Mouse (Mus musculus) hindbrain, embryonic 10.5 days (tissue): ENCODE measurements around the gene Klhdc1. TPM values are rescaled to one million over a fixed set of nuclear protein-coding genes. Genes with fewer than 3 reads are reported as not detected.

Experiments
- DNase-seq: peaks from one replicate; pipeline ENCODE4 v3.0.0-alpha.2; 2017; ENCODE audit warnings: low spot score
- H3K27ac ChIP-seq: fragments of 300-500 bp; sonication (generic); 2 replicates; pipeline ENCODE4 v1.5.1; 2016; ENCODE audit warnings: mild to moderate bottlenecking, moderate library complexity
- H3K27me3 ChIP-seq: fragments of 300-500 bp; sonication (generic); 2 replicates; pipeline ENCODE4 v1.6.1; 2016; ENCODE audit warnings: mild to moderate bottlenecking; ENCODE audit not compliant: poor library complexity, insufficient read depth, severe bottlenecking
- H3K36me3 ChIP-seq: fragments of 300-500 bp; sonication (generic); 2 replicates; pipeline ENCODE4 v1.6.1; 2016; ENCODE audit warnings: mild to moderate bottlenecking, moderate library complexity
- H3K4me1 ChIP-seq: fragments of 300-500 bp; sonication (generic); replicated peaks from 2 replicates; pipeline ENCODE4 v1.6.1; 2016; ENCODE audit warnings: mild to moderate bottlenecking
- H3K4me3 ChIP-seq: fragments of 300-500 bp; sonication (generic); 2 replicates; pipeline ENCODE4 v1.5.1; 2016; ENCODE audit warnings: mild to moderate bottlenecking, moderate library complexity
- H3K9me3 ChIP-seq: fragments of 300-500 bp; sonication (generic); 2 replicates; pipeline ENCODE4 v1.6.1; 2016; ENCODE audit warnings: mild to moderate bottlenecking, moderate library complexity
- WGBS: fragments of 180-500 bp; shearing (Covaris S2); methylation state at CpG from one replicate; pipeline ENCODE4 v1.1.7; 2016; 5-methylcytosine and 5-hydroxymethylcytosine counted together
- polyA plus RNA-seq: library from polyadenylated mRNA; unstranded; fragments of >200 nt; fragmentation: Nextera tagmentation; extraction: Ambion mirVana; gene quantifications from 2 replicates; pipeline ENCODE4 v1.2.1, GENCODE M21; 2016

The Klhdc1 gene
- polyA plus RNA-seq, 1 experiment from 2014 or later = 1.9 TPM

- 96% methylated on average over 7 of the region's 7 CpGs for WGBS
- Histone ChIP-seq H3K27me3 (no peaks in the 10 kb centered on the region), H3K27ac (no peak overlapping the region), H3K9me3 (0 out of 2 replicates have a peak, but pooled peaks cover 4% of the 10 kb centered on the region), H3K36me3 (peaks cover 100% of the 10 kb centered on the region), H3K4me1 (no peaks in the 10 kb centered on the region), H3K4me3 (no peak overlapping the region)
- DNase-seq = no peak
Measured at GRCm38 (mm10) chr12:69306333-69306732, 65.4 kb downstream of the Klhdc1 start.

GRCm38 (mm10) chr12:69309659-69310058, 68.7 kb downstream of the Klhdc1 start:
- no peaks in the 10 kb centered on the region for H3K4me1 ChIP-seq
- 0 out of 2 replicates have a peak, but pooled peaks cover 4% of the 10 kb centered on the region for H3K9me3 ChIP-seq
- no peaks in the 10 kb centered on the region for H3K27me3 ChIP-seq
- no peak overlapping the region for H3K4me3 ChIP-seq
- no peak for DNase-seq
- WGBS = 96% methylated on average over 4 of the region's 4 CpGs
- H3K27ac ChIP-seq = no peak overlapping the region
- H3K36me3 ChIP-seq = peaks cover 99% of the 10 kb centered on the region

- H3K4me3 ChIP-seq = no peak overlapping the region
- DNase-seq = no peak
- H3K27ac ChIP-seq = no peak overlapping the region
- H3K9me3 ChIP-seq = no peaks in the 10 kb centered on the region
- no peaks in the 10 kb centered on the region for H3K4me1 ChIP-seq
- H3K27me3 ChIP-seq = no peaks in the 10 kb centered on the region
- peaks cover 94% of the 10 kb centered on the region for H3K36me3 ChIP-seq
Measured at GRCm38 (mm10) chr12:69318431-69318830, 77.5 kb downstream of the Klhdc1 start.

- Histone ChIP-seq H3K36me3 (peaks cover 96% of the 10 kb centered on the region), H3K9me3 (no peaks in the 10 kb centered on the region), H3K4me1 (no peaks in the 10 kb centered on the region), H3K27ac (no peak overlapping the region), H3K4me3 (no peak overlapping the region), H3K27me3 (no peaks in the 10 kb centered on the region)
- DNase-seq = no peak
- 94% methylated on average over 3 of the region's 3 CpGs for WGBS
Measured at GRCm38 (mm10) chr12:69331187-69331586, 90.2 kb downstream of the Klhdc1 start.

DNA sequence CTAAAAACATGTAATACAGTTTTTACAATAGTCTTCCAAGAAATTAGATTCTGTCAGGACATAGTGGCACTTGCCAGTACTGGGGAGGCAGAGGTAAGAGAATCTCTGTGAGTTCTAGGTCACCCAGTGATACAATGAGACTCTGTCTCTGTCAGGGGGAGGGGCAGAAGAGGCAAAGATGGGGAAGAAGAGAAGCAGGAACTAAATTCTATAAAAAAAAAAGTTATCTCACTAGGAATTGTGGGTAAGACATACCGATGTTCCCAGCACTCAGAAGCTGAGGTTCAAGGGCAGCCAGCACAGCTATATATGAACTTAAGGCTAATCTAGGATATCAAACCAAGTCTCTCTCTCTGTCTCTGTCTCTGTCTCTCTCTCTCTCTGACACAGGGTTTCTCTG, 91.2 kb downstream of the Klhdc1 start:
- 96% methylated on average over 1 of the region's 1 CpGs for WGBS
- Histone ChIP-seq H3K4me3 (no peak overlapping the region), H3K27ac (no peak overlapping the region), H3K9me3 (no peaks in the 10 kb centered on the region), H3K4me1 (no peaks in the 10 kb centered on the region), H3K27me3 (no peaks in the 10 kb centered on the region), H3K36me3 (peaks cover 96% of the 10 kb centered on the region)
- DNase-seq = no peak

DNA sequence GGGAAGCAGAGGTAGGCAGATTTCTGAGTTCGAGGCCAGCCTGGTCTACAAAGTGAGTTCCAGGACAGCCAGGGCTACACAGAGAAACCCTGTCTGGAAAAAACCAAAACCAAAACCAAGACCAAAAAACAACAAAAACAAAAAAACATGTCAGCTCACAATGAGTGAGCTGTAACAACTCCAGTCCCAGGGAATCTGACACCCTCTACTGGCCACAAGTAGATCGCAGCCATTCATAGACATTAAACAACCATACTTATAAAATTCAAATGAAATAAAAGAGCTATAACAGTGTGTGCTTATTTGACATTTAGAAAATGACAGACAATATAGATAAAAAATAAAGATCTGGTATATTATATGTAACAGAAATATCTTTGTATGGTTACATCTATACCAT, 92.6 kb downstream of the Klhdc1 start:
- Histone ChIP-seq H3K27me3 (no peaks in the 10 kb centered on the region), H3K4me3 (no peak overlapping the region), H3K36me3 (peaks cover 96% of the 10 kb centered on the region), H3K9me3 (no peaks in the 10 kb centered on the region), H3K4me1 (no peaks in the 10 kb centered on the region), H3K27ac (no peak overlapping the region)
- DNase-seq = no peak
- WGBS = 85% methylated on average over 2 of the region's 2 CpGs

Other genes with a start within 250 kb of the Klhdc1 start
- 1,324 and 1,340 TPM in 2 replicates for gene Rps29, start 82.0 kb upstream of the Klhdc1 start, polyA plus RNA-seq
- gene Lrr1, start 72.4 kb upstream of the Klhdc1 start, polyA plus RNA-seq = 28.3 and 31.8 TPM in 2 replicates
- gene Rpl36al, start 57.1 kb upstream of the Klhdc1 start, polyA plus RNA-seq = 497 and 532 TPM in 2 replicates
- 33.9 and 35.6 TPM in 2 replicates for gene Mgat2, start 57.0 kb upstream of the Klhdc1 start, polyA plus RNA-seq
- 44.2 and 59.3 TPM in 2 replicates for gene Gm49383, start 44.1 kb upstream of the Klhdc1 start, polyA plus RNA-seq
- 16.4 and 17.9 TPM in 2 replicates for gene Dnaaf2, start 42.7 kb upstream of the Klhdc1 start, polyA plus RNA-seq
- 36.4 and 49.5 TPM in 2 replicates for gene Gm49384, start 36.9 kb upstream of the Klhdc1 start, polyA plus RNA-seq
- 23.4 and 30.9 TPM in 2 replicates for gene Pole2, start 13.0 kb upstream of the Klhdc1 start, polyA plus RNA-seq
- gene Klhdc2, start 55.5 kb downstream of the Klhdc1 start, polyA plus RNA-seq = 204 and 207 TPM in 2 replicates
- 69.6 and 91.1 TPM in 2 replicates for gene Nemf, start 116.0 kb downstream of the Klhdc1 start, polyA plus RNA-seq
- 35.9 and 42.4 TPM in 2 replicates for gene Arf6, start 131.0 kb downstream of the Klhdc1 start, polyA plus RNA-seq
- gene Gm9887, start 131.3 kb downstream of the Klhdc1 start, polyA plus RNA-seq = 0.96 and 1.9 TPM in 2 replicates